Mouse (Mus musculus): Measurements from ENCODE around the gene Cd151. TPM values are rescaled to one million over a fixed set of nuclear protein-coding genes. Genes with fewer than 3 reads are reported as not detected.

The Cd151 gene
- total and polyA plus RNA-seq, 3 experiments = 272 to 395 (median 334) TPM

GRCm38 (mm10) chr7:141459301-141459711 lies 7.9 kb upstream of the Cd151 start:
- DNase-seq = peak; percentile 40 to 42
- WGBS = 84% methylated on average over 17 of the region's 17 CpGs
- H3K27me3 ChIP-seq (ENCODE audit: control insufficient read depth, insufficient read depth, low read length) = no peaks in the 10 kb centered on the region
- peaks cover 26% of the 10 kb centered on the region for H3K4me1 ChIP-seq (ENCODE audit: control insufficient read depth, insufficient read depth, low read length)
- H3K36me3 ChIP-seq (ENCODE audit: control insufficient read depth, insufficient read depth, low read length) = peaks cover 5% of the 10 kb centered on the region; the same call in 1 of the 2 replicates
- H3K79me2 ChIP-seq (replicated peaks; ENCODE audit: control insufficient read depth, insufficient read depth, low read length) = no peaks in the 10 kb centered on the region
- H3K27ac ChIP-seq = peak overlapping the region; percentile 97
- H3K4me3 ChIP-seq = no peak overlapping the region
- intact Hi-C loops (cut with DNase I) = no loop called here
- H3K9ac ChIP-seq (ENCODE audit: low read depth, low read length) = no peak overlapping the region
- TF ChIP-seq EP300 (IDR thresholded peaks at IDR 0.05; ENCODE audit: insufficient read depth, low read depth, low read length) = no peak

GRCm38 (mm10) chr7:141460001-141460390 lies 7.2 kb upstream of the Cd151 start:
- Histone ChIP-seq H3K9ac (ENCODE audit: low read depth, low read length) (no peak overlapping the region), H3K4me1 (ENCODE audit: control insufficient read depth, insufficient read depth, low read length) (peaks cover 26% of the 10 kb centered on the region), H3K4me3 (no peak overlapping the region), H3K79me2 (replicated peaks; ENCODE audit: control insufficient read depth, insufficient read depth, low read length) (no peaks in the 10 kb centered on the region; the same call in 1 of the 2 replicates), H3K36me3 (ENCODE audit: control insufficient read depth, insufficient read depth, low read length) (peaks cover 5% of the 10 kb centered on the region; the same call in 1 of the 2 replicates), H3K27ac (peak overlapping the region; percentile 97), H3K27me3 (ENCODE audit: control insufficient read depth, insufficient read depth, low read length) (no peaks in the 10 kb centered on the region)
- 49% methylated on average over 5 of the region's 5 CpGs for whole genome bisulfite sequencing
- intact Hi-C loops (cut with DNase I) = no loop called here
- peak in 1 of 2 experiments; percentile 38 for DNase-seq
- no peak for TF ChIP-seq CTCF (IDR thresholded peaks at IDR 0.05)
- TF ChIP-seq POLR2A (IDR thresholded peaks at IDR 0.05; ENCODE audit: insufficient read depth, low read depth, low read length) = no peak
- no peak for TF ChIP-seq EP300 (IDR thresholded peaks at IDR 0.05; ENCODE audit: insufficient read depth, low read depth, low read length)

- Histone ChIP-seq H3K4me1 (ENCODE audit: control insufficient read depth, insufficient read depth, low read length) (peaks cover 29% of the 10 kb centered on the region), H3K4me3 (peak within 1 kb of the TSS; percentile 83), H3K27me3 (ENCODE audit: control insufficient read depth, insufficient read depth, low read length) (no peaks in the 10 kb centered on the region), H3K27ac (peak within 1 kb of the TSS; percentile 97), H3K9ac (ENCODE audit: low read depth, low read length) (peak within 1 kb of the TSS; percentile 88), H3K79me2 (replicated peaks; ENCODE audit: control insufficient read depth, insufficient read depth, low read length) (no peaks in the 10 kb centered on the region; the same call in 1 of the 2 replicates), H3K36me3 (ENCODE audit: control insufficient read depth, insufficient read depth, low read length) (peaks cover 5% of the 10 kb centered on the region; the same call in 1 of the 2 replicates)
- TF ChIP-seq CTCF (IDR thresholded peaks at IDR 0.05) (no peak), EP300 (IDR thresholded peaks at IDR 0.05; ENCODE audit: insufficient read depth, low read depth, low read length) (0 out of 2 replicates have a peak, but pooled peaks have one; percentile 17), POLR2A (IDR thresholded peaks at IDR 0.05; ENCODE audit: insufficient read depth, low read depth, low read length) (peak; percentile 52)
- intact Hi-C loops (cut with DNase I) = no loop called here
- 49% methylated on average over 15 of the region's 15 CpGs for WGBS
- DNase-seq = peak; percentile 68 to 73
Measured at GRCm38 (mm10) chr7:141460391-141461113, 6.6 kb upstream of the Cd151 start, which contains the start of gene Cracr2b. Cracr2b (plus strand) TSS chr7:141461094.

GRCm38 (mm10) chr7:141461521-141462332 lies 5.5 kb upstream of the Cd151 start:
- peak; percentile 61 for TF ChIP-seq CTCF (IDR thresholded peaks at IDR 0.05)
- no peak for TF ChIP-seq EP300 (IDR thresholded peaks at IDR 0.05; ENCODE audit: insufficient read depth, low read depth, low read length)
- H3K4me1 ChIP-seq (ENCODE audit: control insufficient read depth, insufficient read depth, low read length) = peaks cover 29% of the 10 kb centered on the region

GRCm38 (mm10) chr7:141462333-141462821 lies 4.8 kb upstream of the Cd151 start:
- H3K9ac ChIP-seq (ENCODE audit: low read depth, low read length) = peak overlapping the region; percentile 88
- H3K4me1 ChIP-seq (ENCODE audit: control insufficient read depth, insufficient read depth, low read length) = peaks cover 27% of the 10 kb centered on the region
- H3K27ac ChIP-seq = peak overlapping the region; percentile 97
- H3K27me3 ChIP-seq (ENCODE audit: control insufficient read depth, insufficient read depth, low read length) = no peaks in the 10 kb centered on the region
- peak in 1 of 2 experiments; percentile 63 for DNase-seq
- TF ChIP-seq CTCF (IDR thresholded peaks at IDR 0.05) = no peak
- peaks cover 5% of the 10 kb centered on the region; the same call in 1 of the 2 replicates for H3K36me3 ChIP-seq (ENCODE audit: control insufficient read depth, insufficient read depth, low read length)
- peak overlapping the region; percentile 83 for H3K4me3 ChIP-seq
- intact Hi-C loops (cut with DNase I) = no loop called here
- no peaks in the 10 kb centered on the region; the same call in 1 of the 2 replicates for H3K79me2 ChIP-seq (replicated peaks; ENCODE audit: control insufficient read depth, insufficient read depth, low read length)
- WGBS = 16% methylated on average over 5 of the region's 5 CpGs

More at GRCm38 (mm10) chr7:141461521-141462332, 5.5 kb upstream of the Cd151 start:
- intact Hi-C loops (cut with DNase I) = no loop called here
- H3K4me3 ChIP-seq = peak overlapping the region; percentile 83
- H3K36me3 ChIP-seq (ENCODE audit: control insufficient read depth, insufficient read depth, low read length) = peaks cover 5% of the 10 kb centered on the region; the same call in 1 of the 2 replicates
- H3K27ac ChIP-seq = peak overlapping the region; percentile 97
- no peaks in the 10 kb centered on the region; the same call in 1 of the 2 replicates for H3K79me2 ChIP-seq (replicated peaks; ENCODE audit: control insufficient read depth, insufficient read depth, low read length)
- 1% methylated on average over 59 of the region's 59 CpGs for whole genome bisulfite sequencing
- H3K9ac ChIP-seq (ENCODE audit: low read depth, low read length) = peak overlapping the region; percentile 88
- no peaks in the 10 kb centered on the region for H3K27me3 ChIP-seq (ENCODE audit: control insufficient read depth, insufficient read depth, low read length)
- peak in 1 of 2 experiments; percentile 72 for DNase-seq

All from heart, adult 2 months (tissue).